Mouse (Mus musculus) MEL (cell line): ENCODE measurements around the gene Btnl10.

Experiments used
- CTCF ChIP-seq, 3 experiments: IDR thresholded peaks in 2 of 3; conservative IDR thresholded peaks in 1 of 3; 2 replicates each; pipeline ENCODE4 v1.5.1; 2011 to 2012; ENCODE audit warnings: low read length in 3 of 3, low read depth in 2 of 3, mild to moderate bottlenecking in 2 of 3, improper control_type of control experiment in 1 of 3, inconsistent platforms in 1 of 3, mixed read lengths in 1 of 3, moderate library complexity in 1 of 3; ENCODE audit not compliant: control insufficient read depth in 1 of 3, insufficient read depth in 1 of 3, poor library complexity in 1 of 3, severe bottlenecking in 1 of 3
- ZKSCAN1 ChIP-seq: IDR thresholded peaks from 2 replicates; pipeline ENCODE4 v1.6.1; 2012; ENCODE audit warnings: low read depth, mild to moderate bottlenecking, inconsistent platforms, low read length, improper control_type of control experiment, moderate library complexity

- TF ChIP-seq CTCF (IDR thresholded peaks at IDR 0.05 in 2 of 3, conservative IDR thresholded peaks at IDR 0.05 in 1 of 3; ENCODE audit: control insufficient read depth in 1 of 3, insufficient read depth in 1 of 3, low read depth in 2 of 3, low read length in 3 of 3, poor library complexity in 1 of 3, severe bottlenecking in 1 of 3): no peak
- no peak for TF ChIP-seq ZKSCAN1
Observed at GRCm38 (mm10) chr11:58929641-58930040, 11.9 kb downstream of the Btnl10 start.
